Mouse (Mus musculus): ENCODE results near the gene Oprd1. TPM values are rescaled to one million over a fixed set of nuclear protein-coding genes. Genes with fewer than 3 reads are reported as not detected.

Oprd1 gene
- total and polyA plus RNA-seq, 3 experiments, result 0.01 TPM; not detected in 2

DNA sequence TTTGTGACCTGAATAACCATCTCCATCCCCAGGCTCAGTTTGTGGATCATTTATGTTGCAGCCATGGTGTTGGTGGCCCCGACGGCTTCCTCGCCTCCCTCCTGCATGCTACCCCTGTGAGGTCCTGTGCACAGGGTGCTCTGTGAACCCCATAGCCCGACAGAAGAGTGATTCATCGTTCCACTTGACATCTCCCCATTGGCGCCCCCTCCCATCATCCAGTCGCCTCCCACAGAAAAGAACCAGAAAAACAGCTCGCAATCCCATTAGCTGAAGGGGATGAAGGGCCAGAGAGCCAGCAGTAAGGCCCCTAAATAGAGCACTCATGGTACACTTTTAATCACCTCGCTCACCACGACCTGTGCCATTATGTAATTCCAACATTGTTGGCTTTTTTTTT, 32.2 kb upstream of the Oprd1 start:
- Histone ChIP-seq H3K79me2 (ENCODE audit: control insufficient read depth, insufficient read depth, low read length, poor library complexity) (no peaks in the 10 kb centered on the region), H3K9ac (ENCODE audit: control insufficient read depth, low read depth, low read length, poor library complexity, severe bottlenecking) (no peak overlapping the region)

DNA sequence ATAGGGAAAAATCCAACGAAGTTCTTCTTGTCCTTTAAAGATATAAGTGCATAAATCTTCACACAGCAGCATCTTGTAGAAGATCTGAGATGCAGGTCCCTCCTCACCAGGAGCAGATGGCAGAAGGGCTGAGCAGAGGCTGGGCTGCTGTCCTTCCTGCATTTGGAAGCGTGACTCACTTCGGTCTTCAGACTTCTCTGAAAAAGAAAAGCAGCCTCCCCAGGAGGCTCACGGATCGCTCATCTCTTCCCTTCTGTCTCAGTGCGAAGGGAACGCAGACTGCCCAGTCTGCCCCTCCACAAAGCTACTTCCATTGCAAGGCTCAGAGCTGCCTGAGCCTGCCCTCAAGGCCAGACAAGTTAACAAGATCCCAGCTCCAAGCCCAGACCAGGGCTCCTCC, 26.6 kb upstream of the Oprd1 start:
- DNase-seq (ENCODE audit: low read depth, low spot score), result no peak
- peaks cover 0 to 6% of the 10 kb centered on the region in 2 experiments; a peak in 2 of 4 replicates for H3K4me1 ChIP-seq (ENCODE audit: control insufficient read depth in 1 of 2, insufficient read depth in 2 of 2, low read length in 2 of 2)
- H3K9ac ChIP-seq (ENCODE audit: control insufficient read depth, low read depth, low read length, poor library complexity, severe bottlenecking), result no peak overlapping the region
- H3K36me3 ChIP-seq (ENCODE audit: control insufficient read depth in 1 of 2, insufficient read depth in 2 of 2, low read length in 2 of 2), result no peaks in the 10 kb centered on the region
- no peaks in the 10 kb centered on the region for H3K79me2 ChIP-seq (ENCODE audit: control insufficient read depth, insufficient read depth, low read length, poor library complexity)
- no peaks in the 10 kb centered on the region for H3K9me3 ChIP-seq (replicated peaks; ENCODE audit: insufficient read depth, low read length)
- no peak for TF ChIP-seq ZNF384 (IDR thresholded peaks at IDR 0.05; ENCODE audit: low read depth, low read length)
- no peak for TF ChIP-seq TBP (IDR thresholded peaks at IDR 0.05; ENCODE audit: low read depth, low read length)
- TF ChIP-seq UBTF (IDR thresholded peaks at IDR 0.05; ENCODE audit: borderline replicate concordance, insufficient read depth, low read depth, low read length), result no peak
- TF ChIP-seq BHLHE40 (IDR thresholded peaks at IDR 0.05; ENCODE audit: borderline replicate concordance, low read depth, low read length), result no peak
- no peak for TF ChIP-seq ZMIZ1 (IDR thresholded peaks at IDR 0.05; ENCODE audit: low read depth, low read length)
- TF ChIP-seq SIN3A (IDR thresholded peaks at IDR 0.05; ENCODE audit: low read length), result no peak
- no peak for TF ChIP-seq NELFE (IDR thresholded peaks at IDR 0.05; ENCODE audit: low read depth, low read length)
- TF ChIP-seq USF1 (IDR thresholded peaks at IDR 0.05; ENCODE audit: low read depth, low read length), result no peak
- no peak for TF ChIP-seq MAX (IDR thresholded peaks at IDR 0.05; ENCODE audit: low read length)
- no peak for TF ChIP-seq MYB (IDR thresholded peaks at IDR 0.05; ENCODE audit: low read depth, low read length)
- no peak for TF ChIP-seq MXI1 (IDR thresholded peaks at IDR 0.05; ENCODE audit: low read depth, low read length)
- TF ChIP-seq HCFC1 (IDR thresholded peaks at IDR 0.05; ENCODE audit: low read depth, low read length), result no peak
- TF ChIP-seq MAZ (IDR thresholded peaks at IDR 0.05; ENCODE audit: low read depth, low read length), result no peak
- TF ChIP-seq ELF1 (IDR thresholded peaks at IDR 0.05; ENCODE audit: low read depth, low read length), result no peak
- TF ChIP-seq MEF2A (IDR thresholded peaks at IDR 0.05; ENCODE audit: extremely low read depth, insufficient replicate concordance, low read depth, low read length, poor library complexity, severe bottlenecking), result no peak
- no peak for TF ChIP-seq POLR2AphosphoS5 (IDR thresholded peaks at IDR 0.05; ENCODE audit: borderline replicate concordance, low read depth, low read length)
- no peak for TF ChIP-seq POLR2A (IDR thresholded peaks at IDR 0.05; ENCODE audit: control insufficient read depth in 1 of 2, insufficient read depth in 1 of 2, low read depth in 1 of 2, low read length in 2 of 2, poor library complexity in 1 of 2)
- no peak for TF ChIP-seq TAL1 (IDR thresholded peaks at IDR 0.05; ENCODE audit: low read length)
- no peak for TF ChIP-seq ETS1 (IDR thresholded peaks at IDR 0.05; ENCODE audit: low read depth, low read length)
- no peak for TF ChIP-seq EP300 (IDR thresholded peaks at IDR 0.05; ENCODE audit: low read depth in 1 of 2, low read length in 2 of 2)
- H3K4me3 ChIP-seq (ENCODE audit: control insufficient read depth in 1 of 2, insufficient read depth in 1 of 2, low read depth in 2 of 2, low read length in 2 of 2), result no peak overlapping the region
- H3K27ac ChIP-seq (ENCODE audit: control insufficient read depth, low read depth, low read length), result no peak overlapping the region
- peaks cover 0 to 2% of the 10 kb centered on the region in 2 experiments; a peak in 2 of 4 replicates for H3K27me3 ChIP-seq (ENCODE audit: control insufficient read depth in 1 of 2, insufficient read depth in 2 of 2, low read length in 2 of 2)

More for the DNA sequence above, 32.2 kb upstream of the Oprd1 start:
- peaks cover 0 to 3% of the 10 kb centered on the region in 2 experiments; a peak in 1 of 4 replicates for H3K4me1 ChIP-seq (ENCODE audit: control insufficient read depth in 1 of 2, insufficient read depth in 2 of 2, low read length in 2 of 2)
- H3K4me3 ChIP-seq (ENCODE audit: control insufficient read depth in 1 of 2, insufficient read depth in 1 of 2, low read depth in 2 of 2, low read length in 2 of 2), result no peak overlapping the region
- TF ChIP-seq MAZ (IDR thresholded peaks at IDR 0.05; ENCODE audit: low read depth, low read length) (no peak), MXI1 (IDR thresholded peaks at IDR 0.05; ENCODE audit: low read depth, low read length) (no peak), ZC3H11A (IDR thresholded peaks at IDR 0.05; ENCODE audit: low read depth, low read length) (no peak)
- DNase-seq (ENCODE audit: low read depth, low spot score), result no peak
- no peak overlapping the region for H3K27ac ChIP-seq (ENCODE audit: control insufficient read depth, low read depth, low read length)
- H3K36me3 ChIP-seq (ENCODE audit: control insufficient read depth in 1 of 2, insufficient read depth in 2 of 2, low read length in 2 of 2), result no peaks in the 10 kb centered on the region
- no peaks in the 10 kb centered on the region for H3K27me3 ChIP-seq (ENCODE audit: control insufficient read depth in 1 of 2, insufficient read depth in 2 of 2, low read length in 2 of 2)
- H3K9me3 ChIP-seq (replicated peaks; ENCODE audit: insufficient read depth, low read length), result no peaks in the 10 kb centered on the region
